Mouse (Mus musculus) right cerebral cortex, postnatal 25 days (tissue): Measurements from ENCODE around the gene Snu13.

Experiments
- DNase-seq: peaks from one replicate; pipeline ENCODE4 v3.0.0; 2022

Snu13 gene

DNA sequence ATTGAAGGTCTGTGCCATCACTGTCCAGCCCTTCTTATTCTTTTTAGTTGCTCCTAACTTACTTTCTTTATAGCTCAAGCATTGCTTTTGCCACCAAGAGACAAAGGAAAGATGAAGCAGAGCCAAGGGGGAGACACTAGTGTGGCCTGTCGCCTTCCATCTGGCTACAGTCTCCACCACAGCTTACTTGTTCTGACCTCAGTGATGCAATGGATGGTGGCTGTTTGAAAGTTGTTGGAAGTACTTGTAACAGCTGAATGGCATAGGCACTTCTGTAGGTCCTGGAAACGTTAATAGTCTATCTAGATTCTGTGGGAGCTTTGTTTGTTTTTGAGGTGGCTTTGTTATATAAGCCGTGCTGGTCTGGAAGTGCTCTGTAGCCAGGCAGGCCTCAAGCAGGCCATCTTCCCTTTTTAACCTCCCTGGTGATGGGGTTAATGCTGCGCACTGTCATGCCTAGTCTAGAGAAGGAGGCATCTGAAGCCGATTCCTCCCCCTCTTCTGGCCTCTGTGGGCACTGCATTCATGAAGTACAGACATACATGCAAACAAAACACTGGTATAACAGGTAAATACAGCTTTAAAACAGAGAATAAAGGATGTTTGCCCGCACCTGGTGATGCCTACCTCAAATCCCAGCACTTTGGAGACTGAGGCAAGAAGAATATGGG lies 23.3 kb downstream of the Snu13 start:
- no peak for DNase-seq

DNA sequence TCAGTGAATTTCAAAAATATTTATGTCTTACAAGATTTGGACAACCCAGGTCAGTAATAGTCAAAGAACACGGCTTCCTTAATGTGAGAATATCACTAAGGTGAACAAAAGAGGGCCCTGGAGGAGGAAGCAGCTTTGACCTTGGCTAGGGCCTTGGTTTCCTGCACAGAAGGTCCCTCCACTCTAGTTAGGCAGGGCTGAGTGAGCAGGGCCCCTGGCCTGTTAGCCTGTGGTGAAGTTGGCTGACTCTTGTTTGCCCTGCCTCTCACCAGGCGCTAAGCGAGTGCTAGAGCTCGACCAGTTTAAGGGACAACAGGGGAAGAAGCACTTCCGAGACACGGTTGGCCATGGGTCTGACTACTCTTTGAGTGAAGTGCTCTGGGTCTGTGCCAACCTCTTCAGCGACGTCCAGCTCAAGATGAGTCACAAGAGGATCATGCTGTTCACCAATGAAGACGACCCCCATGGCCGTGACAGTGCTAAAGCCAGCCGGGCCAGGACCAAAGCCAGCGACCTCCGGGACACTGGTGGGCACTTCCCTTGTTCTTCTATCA lies 24.8 kb downstream of the Snu13 start:
- DNase-seq: no peak

DNA sequence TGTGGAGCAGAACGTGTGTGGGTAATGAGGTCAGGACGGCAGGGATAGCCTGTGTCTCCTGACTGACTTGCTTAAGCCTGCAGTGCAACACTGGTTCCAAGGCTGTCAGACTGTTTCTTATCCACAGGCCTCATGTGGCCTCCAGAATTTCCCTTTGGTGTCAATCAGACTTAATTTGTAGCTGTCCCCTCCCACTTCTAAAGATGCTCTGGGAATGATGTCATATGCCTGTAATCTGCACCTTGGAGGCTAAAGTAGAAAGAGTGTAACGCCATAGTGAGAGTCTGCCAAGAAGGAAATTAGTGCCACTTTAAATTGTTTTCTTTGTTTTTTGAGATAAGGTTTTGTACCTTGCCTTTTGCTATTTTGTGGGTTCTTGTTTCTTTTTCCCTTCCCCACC lies 28.1 kb downstream of the Snu13 start:
- DNase-seq: no peak

DNA sequence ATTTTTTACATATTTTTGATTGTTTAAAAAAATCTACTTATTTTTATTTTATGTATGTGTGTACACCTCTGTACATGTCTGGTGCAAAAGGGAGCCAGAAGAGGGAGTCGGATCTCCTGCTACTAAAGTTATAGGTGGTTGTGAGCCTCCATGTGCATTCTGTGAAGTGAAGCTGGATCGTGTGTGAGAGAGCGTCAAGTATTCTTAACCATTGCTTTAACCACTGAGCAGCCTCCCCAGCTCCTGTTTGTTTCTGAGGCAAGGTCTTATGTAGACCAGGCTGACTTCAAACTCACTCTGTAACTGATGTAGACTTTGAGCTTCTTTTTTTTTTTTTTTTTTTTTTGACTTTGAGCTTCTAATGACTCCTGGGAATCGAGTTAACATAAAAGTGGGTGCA lies 29.9 kb downstream of the Snu13 start:
- no peak for DNase-seq

DNA sequence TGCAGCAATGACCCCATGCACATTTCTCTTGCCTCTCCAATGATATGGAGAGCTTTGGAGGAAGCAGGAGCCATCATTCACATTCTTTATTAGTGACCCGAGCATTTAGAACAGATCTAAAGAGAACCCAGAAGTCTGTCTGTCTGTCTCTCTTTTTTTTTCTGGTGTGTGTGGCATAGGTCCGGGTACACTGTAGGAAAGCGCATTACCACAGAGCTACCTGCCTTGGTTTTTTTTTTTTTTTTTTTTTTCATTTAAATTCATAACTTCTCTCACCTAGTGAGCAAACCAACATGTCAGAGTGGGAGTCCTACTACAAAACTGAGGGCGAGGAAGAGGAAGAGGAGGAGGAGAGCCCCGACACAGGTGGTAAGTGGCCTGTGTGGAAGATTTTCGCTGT lies 30.6 kb downstream of the Snu13 start:
- DNase-seq: no peak

DNA sequence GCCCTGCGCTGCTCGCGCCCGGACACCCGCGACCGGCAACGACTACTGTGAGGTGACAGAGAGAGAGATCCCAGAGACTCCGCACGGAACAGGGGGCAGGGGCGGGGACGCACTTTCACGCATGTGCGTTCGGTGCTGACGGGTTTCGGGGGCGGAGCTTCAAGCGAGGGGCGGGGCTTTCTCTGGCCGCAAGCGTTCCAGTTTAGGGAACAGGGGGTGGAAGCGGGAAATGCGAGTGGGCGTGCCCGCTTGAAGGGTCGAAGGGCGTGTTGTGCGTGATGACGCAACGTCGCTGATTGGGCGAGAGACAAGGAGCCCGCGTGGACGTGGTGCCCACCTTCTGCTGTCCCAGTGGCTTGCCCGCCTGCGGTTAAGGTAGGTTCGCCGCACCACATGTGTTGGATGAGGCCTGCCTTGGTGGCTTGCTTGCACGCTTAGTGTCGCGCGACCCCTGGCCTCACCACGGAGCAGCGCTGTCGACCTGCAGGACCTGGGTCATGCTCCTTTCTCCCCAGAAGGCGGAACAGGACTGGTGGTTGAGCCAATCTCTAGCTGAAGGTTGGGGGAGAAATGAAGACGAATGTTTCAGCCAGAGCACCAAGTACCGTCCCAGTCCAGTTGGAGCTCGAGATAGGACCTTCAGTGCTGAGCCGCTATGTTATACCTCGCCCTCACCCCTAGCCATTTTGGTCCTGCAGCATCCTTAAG lies 31.1 kb downstream of the Snu13 start:
- peak; percentile 99 for DNase-seq

DNA sequence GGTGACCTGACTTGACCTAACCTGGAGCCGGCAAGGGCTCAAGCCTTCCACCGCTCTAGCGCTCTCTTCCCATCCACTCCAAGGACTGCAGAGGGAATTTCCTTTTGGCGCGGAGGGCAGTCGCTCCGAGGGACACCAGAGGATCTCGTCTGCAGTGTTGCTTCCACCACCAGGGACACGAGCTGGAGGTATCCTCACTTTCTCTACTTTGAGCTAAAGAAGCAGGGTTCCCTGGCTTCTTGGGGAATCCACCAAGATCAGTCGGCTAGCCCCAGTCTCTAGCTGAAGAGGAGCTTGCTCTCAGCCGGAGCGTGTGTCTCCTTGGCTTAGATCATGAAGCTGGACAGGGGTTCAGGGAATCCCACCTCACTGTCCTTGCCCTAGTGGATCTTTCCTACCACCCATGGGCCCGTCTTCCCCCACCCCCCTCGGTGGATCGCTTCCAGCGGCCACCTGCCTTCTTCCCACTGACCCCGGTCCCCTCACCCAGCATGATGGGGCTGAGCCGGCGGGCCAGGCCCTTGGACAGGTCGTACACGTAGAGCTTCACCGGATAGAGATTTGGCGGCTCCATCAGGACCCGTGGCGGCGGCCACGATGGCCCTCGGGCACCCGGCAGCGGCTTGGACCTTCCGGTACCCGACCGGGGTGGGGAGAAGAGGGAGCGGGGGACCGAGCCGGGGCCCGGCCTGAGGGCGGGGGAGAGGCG lies 31.9 kb downstream of the Snu13 start:
- peak; percentile 31 for DNase-seq

DNA sequence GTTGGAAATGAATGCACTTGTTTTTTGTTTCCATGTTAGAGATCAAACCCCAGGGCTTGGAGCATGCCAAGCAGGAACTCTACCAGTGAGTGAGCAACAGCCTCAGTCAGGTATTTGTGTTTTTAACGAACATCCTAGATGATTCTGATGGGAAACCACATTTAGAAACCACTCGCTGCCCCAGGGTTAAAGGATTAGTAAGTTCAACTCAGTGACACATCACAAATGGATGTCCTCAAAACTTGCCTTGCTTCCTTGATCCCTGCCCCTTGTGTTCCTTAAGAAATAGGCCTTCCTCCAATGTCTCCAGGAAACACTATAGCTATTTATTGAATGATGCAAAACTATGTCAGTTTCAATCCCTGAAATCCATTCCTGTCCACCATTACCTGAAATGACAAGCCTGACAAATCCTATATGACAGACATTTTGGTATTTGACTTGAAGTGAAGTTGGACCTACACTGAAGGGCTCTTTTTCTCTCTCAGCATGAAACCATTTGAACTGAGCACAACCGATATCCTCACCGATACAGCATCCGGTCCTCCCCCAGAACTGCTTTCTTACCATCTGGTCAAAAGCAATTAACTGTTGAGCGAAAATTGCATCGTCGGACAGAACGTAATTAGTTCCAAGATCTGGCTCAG lies 32.5 kb downstream of the Snu13 start:
- DNase-seq: no peak

DNA sequence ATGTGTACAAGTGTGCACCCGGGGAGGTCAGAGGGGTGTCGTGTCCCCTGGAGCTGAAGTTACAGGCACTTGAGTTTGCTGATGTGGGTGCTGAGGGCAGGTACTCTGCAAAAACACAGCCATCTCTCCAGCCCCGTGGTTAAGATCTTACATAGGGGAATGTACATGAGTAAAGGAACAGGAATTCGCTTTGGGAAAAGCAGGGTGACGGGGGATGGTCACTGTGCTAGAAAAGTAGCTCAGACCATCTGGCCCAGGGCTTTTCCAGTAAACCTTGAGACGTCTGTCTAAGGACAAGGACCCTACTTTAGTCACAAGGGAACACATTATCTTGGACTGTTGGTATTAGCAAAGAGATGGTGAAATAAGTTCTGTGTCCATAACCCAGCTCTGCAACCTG lies 35.5 kb downstream of the Snu13 start:
- no peak for DNase-seq

DNA sequence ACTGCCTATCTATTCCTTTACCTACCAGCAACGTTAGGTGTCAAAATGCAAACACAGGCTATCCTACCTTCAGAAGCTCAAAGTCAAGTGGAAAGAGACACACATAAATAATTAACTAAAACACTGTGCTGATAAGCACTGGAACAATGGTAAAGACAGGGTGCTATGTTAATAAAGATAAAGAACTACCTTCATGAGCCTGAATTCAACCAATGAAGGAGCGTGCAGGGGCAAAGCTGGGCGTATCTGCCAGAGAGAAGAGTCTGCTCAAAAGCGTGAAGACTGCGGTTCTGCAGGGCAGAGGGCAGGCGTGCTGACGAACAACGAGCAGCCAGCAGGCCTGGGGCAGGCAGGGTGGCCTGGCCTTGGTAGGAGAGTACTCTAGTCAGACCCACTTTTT lies 43.1 kb downstream of the Snu13 start:
- no peak for DNase-seq

DNA sequence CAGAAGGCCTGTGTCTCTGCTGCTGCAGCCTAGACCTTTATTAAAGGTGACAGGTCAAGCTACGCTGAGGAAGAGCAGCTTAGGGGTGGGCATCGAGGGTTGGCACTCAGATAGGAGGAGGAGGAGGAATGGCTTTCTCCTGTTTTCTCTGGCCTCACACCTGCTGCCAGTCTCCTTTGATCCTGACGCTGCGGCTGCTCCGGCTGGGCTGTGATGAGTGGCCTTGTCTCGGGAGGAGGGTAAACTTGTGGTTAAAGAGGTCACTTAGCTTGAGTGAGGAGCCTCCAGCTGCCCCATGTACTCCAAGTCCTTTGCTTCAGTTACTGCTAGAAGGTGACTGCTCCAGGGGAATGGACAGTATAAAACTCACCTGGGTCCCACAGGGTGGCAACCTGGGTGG lies 53.4 kb downstream of the Snu13 start:
- DNase-seq: no peak

DNA sequence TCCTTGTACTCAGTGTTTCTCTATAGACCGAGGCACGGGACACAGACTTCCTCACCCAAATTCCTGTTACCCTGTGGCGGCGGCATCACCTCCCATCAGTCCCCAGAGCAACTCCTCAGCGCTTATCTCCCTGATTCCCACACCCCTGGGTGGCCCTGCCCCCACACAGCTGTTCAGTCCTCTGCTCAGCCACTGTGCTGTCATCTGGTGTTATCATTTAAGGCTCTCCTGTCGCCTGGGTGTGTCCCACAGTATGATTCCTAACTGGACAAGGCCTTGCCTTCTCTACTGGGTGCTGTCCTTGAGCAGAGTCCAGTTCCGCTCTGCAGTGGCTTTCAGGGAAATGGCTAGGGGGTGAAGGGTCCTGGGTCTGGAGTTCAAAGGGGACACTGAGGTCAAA lies 56.8 kb downstream of the Snu13 start:
- no peak for DNase-seq
